Mouse (Mus musculus) liver, postnatal 0 days (tissue): Measurements from ENCODE around the gene Slfn14. TPM values are rescaled to one million over a fixed set of nuclear protein-coding genes. Genes with fewer than 3 reads are reported as not detected.

ENCODE experiments used
- ATAC-seq: fragments of 200-750 bp; cut with Nextera tagmentation; 2 replicates; pipeline ENCODE4 v1.8.0; 2017; ENCODE audit warnings: mild to moderate bottlenecking, moderate library complexity
- DNase-seq: peaks from one replicate; pipeline ENCODE4 v3.0.0-alpha.2; 2016
- H3K27ac ChIP-seq: fragments of 300-500 bp; sonication (generic); 2 replicates; pipeline ENCODE4 v1.5.1; 2014; ENCODE audit warnings: antibody characterized with exemption, moderate library complexity, mild to moderate bottlenecking, low read depth
- H3K27me3 ChIP-seq: fragments of 300-500 bp; sonication (generic); 2 replicates; pipeline ENCODE4 v1.6.1; 2014; ENCODE audit warnings: low read length, control low read depth, mixed read lengths; ENCODE audit not compliant: insufficient read depth
- H3K36me3 ChIP-seq: fragments of 300-500 bp; sonication (generic); replicated peaks from 2 replicates; pipeline ENCODE4 v1.6.1; 2014; ENCODE audit warnings: mild to moderate bottlenecking, control low read depth, low read length, moderate library complexity, mixed read lengths; ENCODE audit not compliant: insufficient read depth
- H3K4me1 ChIP-seq: fragments of 300-500 bp; sonication (generic); 2 replicates; pipeline ENCODE4 v1.6.1; 2014; ENCODE audit warnings: antibody characterized with exemption, mild to moderate bottlenecking, control low read depth; ENCODE audit not compliant: insufficient read depth
- H3K4me2 ChIP-seq: fragments of 300-500 bp; sonication (generic); 2 replicates; pipeline ENCODE4 v1.6.1; 2014; ENCODE audit warnings: low read depth, mild to moderate bottlenecking, low read length, moderate library complexity, mixed read lengths
- H3K4me3 ChIP-seq: fragments of 300-500 bp; sonication (generic); 2 replicates; pipeline ENCODE4 v1.5.1; 2014; ENCODE audit warnings: low read depth, low read length
- H3K9ac ChIP-seq: fragments of 300-500 bp; sonication (generic); replicated peaks from 2 replicates; pipeline ENCODE4 v1.6.1; 2014; ENCODE audit warnings: mild to moderate bottlenecking, moderate library complexity
- H3K9me3 ChIP-seq: fragments of 300-500 bp; sonication (generic); 2 replicates; pipeline ENCODE4 v1.6.1; 2016; ENCODE audit warnings: mild to moderate bottlenecking, control low read depth, low read length, mixed read lengths
- CTCF ChIP-seq: sonication (generic); IDR thresholded peaks from 2 replicates; pipeline ENCODE4 v1.5.1; 2016; ENCODE audit warnings: antibody characterized with exemption, low read depth
- EP300 ChIP-seq: IDR thresholded peaks from 2 replicates; pipeline ENCODE4 v1.6.1; 2016; ENCODE audit warnings: antibody characterized with exemption, low read depth, mild to moderate bottlenecking
- WGBS: fragments of 180-500 bp; shearing (Covaris S2); extraction: QIAGEN DNeasy Blood & Tissue Kit; methylation state at CpG from one replicate; pipeline ENCODE4 v1.1.7; 2014; ENCODE audit not compliant: insufficient replicate concordance; 5-methylcytosine and 5-hydroxymethylcytosine counted together
- polyA plus RNA-seq: library from polyadenylated mRNA; unstranded; fragments of >200 nt; fragmentation: Nextera tagmentation; extraction: Ambion mirVana; gene quantifications from 2 replicates; pipeline ENCODE4 v1.2.1, GENCODE M21; 2015

The Slfn14 gene
- polyA plus RNA-seq, 1 experiment from 2014 or later = 14.3 TPM

GRCm38 (mm10) chr11:83291375-83292250, 5.1 kb upstream of the Slfn14 start:
- 0% methylated on average over 38 of the region's 38 CpGs for WGBS
- peak overlapping the region; percentile 85 for H3K4me2 ChIP-seq
- H3K4me3 ChIP-seq = peak overlapping the region; percentile 66
- TF ChIP-seq CTCF (no peak), EP300 (no peak)
- DNase-seq = peak; percentile 95
- no peaks in the 10 kb centered on the region for H3K27me3 ChIP-seq
- H3K4me1 ChIP-seq = peaks cover 16% of the 10 kb centered on the region
- H3K27ac ChIP-seq = peak overlapping the region; percentile 73
- H3K9me3 ChIP-seq = no peaks in the 10 kb centered on the region
- peak overlapping the region; percentile 75 for H3K9ac ChIP-seq
- H3K36me3 ChIP-seq = peaks cover 21% of the 10 kb centered on the region
- ATAC-seq = peak; percentile 96

GRCm38 (mm10) chr11:83289633-83290032, 3.1 kb upstream of the Slfn14 start:
- no peak overlapping the region for H3K4me2 ChIP-seq
- WGBS = 82% methylated on average over 2 of the region's 2 CpGs

GRCm38 (mm10) chr11:83289036-83289435, 2.5 kb upstream of the Slfn14 start:
- no peaks in the 10 kb centered on the region for H3K27me3 ChIP-seq
- no peak overlapping the region for H3K4me2 ChIP-seq
- no peak for DNase-seq
- no peak overlapping the region for H3K27ac ChIP-seq
- H3K36me3 ChIP-seq = 0 out of 2 replicates have a peak, but pooled peaks cover 2% of the 10 kb centered on the region
- no peak for ATAC-seq
- H3K4me1 ChIP-seq = peaks cover 16% of the 10 kb centered on the region
- WGBS = 91% methylated on average over 5 of the region's 5 CpGs
- H3K4me3 ChIP-seq = no peak overlapping the region
- H3K9ac ChIP-seq = no peak overlapping the region
- no peak for TF ChIP-seq EP300
- TF ChIP-seq CTCF = 0 out of 2 replicates have a peak, but pooled peaks have one; percentile 3
- no peaks in the 10 kb centered on the region for H3K9me3 ChIP-seq

More at GRCm38 (mm10) chr11:83289633-83290032, 3.1 kb upstream of the Slfn14 start:
- H3K27ac ChIP-seq = no peak overlapping the region
- H3K9me3 ChIP-seq = no peaks in the 10 kb centered on the region
- peaks cover 4% of the 10 kb centered on the region for H3K36me3 ChIP-seq
- no peak overlapping the region for H3K9ac ChIP-seq
- H3K4me3 ChIP-seq = no peak overlapping the region
- DNase-seq (no peak), ATAC-seq (no peak)
- TF ChIP-seq CTCF (no peak), EP300 (no peak)
- H3K4me1 ChIP-seq = peaks cover 16% of the 10 kb centered on the region
- H3K27me3 ChIP-seq = no peaks in the 10 kb centered on the region

- TF ChIP-seq EP300 = no peak
- TF ChIP-seq CTCF = no peak
- no peak for DNase-seq
- 62% methylated on average over 4 of the region's 4 CpGs for WGBS
- peak overlapping the region; percentile 90 for H3K27ac ChIP-seq
- H3K9me3 ChIP-seq = no peaks in the 10 kb centered on the region
- H3K4me1 ChIP-seq = peaks cover 6% of the 10 kb centered on the region
- H3K36me3 ChIP-seq = peaks cover 12% of the 10 kb centered on the region; the same call in 1 of the 2 replicates
- peak overlapping the region; percentile 49 for H3K4me3 ChIP-seq
- no peak for ATAC-seq
- H3K27me3 ChIP-seq = no peaks in the 10 kb centered on the region
- H3K4me2 ChIP-seq = peak overlapping the region; percentile 59
- peak overlapping the region; percentile 67 for H3K9ac ChIP-seq
Observed at GRCm38 (mm10) chr11:83285627-83286026, 899 bp downstream of the Slfn14 start.

- Histone ChIP-seq H3K4me2 (peak overlapping the region; percentile 59), H3K9ac (no peak overlapping the region), H3K36me3 (peaks cover 21% of the 10 kb centered on the region), H3K9me3 (no peaks in the 10 kb centered on the region), H3K4me3 (peak overlapping the region; percentile 49; the same call in 1 of the 2 replicates), H3K27me3 (no peaks in the 10 kb centered on the region), H3K27ac (no peak overlapping the region), H3K4me1 (peaks cover 3% of the 10 kb centered on the region; the same call in 1 of the 2 replicates)
- DNase-seq (no peak), ATAC-seq (no peak)
- WGBS = 65% methylated on average over 2 of the region's 2 CpGs
- TF ChIP-seq EP300 = no peak
- TF ChIP-seq CTCF = no peak
Observed at GRCm38 (mm10) chr11:83282084-83282483, 4.4 kb downstream of the Slfn14 start.

GRCm38 (mm10) chr11:83279691-83280090, 6.8 kb downstream of the Slfn14 start:
- H3K36me3 ChIP-seq = peaks cover 33% of the 10 kb centered on the region
- H3K4me1 ChIP-seq = no peaks in the 10 kb centered on the region
- no peak overlapping the region for H3K4me2 ChIP-seq
- no peaks in the 10 kb centered on the region for H3K9me3 ChIP-seq
- ATAC-seq = no peak
- no peak overlapping the region for H3K27ac ChIP-seq
- 68% methylated on average over 6 of the region's 6 CpGs for WGBS
- no peaks in the 10 kb centered on the region for H3K27me3 ChIP-seq
- no peak overlapping the region for H3K9ac ChIP-seq
- H3K4me3 ChIP-seq = no peak overlapping the region
- DNase-seq = no peak
- TF ChIP-seq CTCF (no peak), EP300 (no peak)
